In genomic region chr19:6932018-6932417, GRCm38 (mm10) we compare ENCODE assay signal across 22 mouse cellular contexts. TPM values are rescaled to one million over a fixed set of nuclear protein-coding genes. Genes with fewer than 3 reads are reported as not detected.
"Had no signal": no experiment of that assay in that cellular context is flagged by ENCODE, and none has a peak within 500 bp of the region (broad histone marks: within the 10 kb centered on the region; RNA-seq: fewer than 3 reads in every experiment).

No protein-coding gene starts in this region.

- H3K4me2 ChIP-seq: lung, embryonic 14.5 days; midbrain, embryonic 12.5 days; neural tube, embryonic 13.5 days; neural tube, embryonic 15.5 days had no signal

- H3K27ac ChIP-seq: midbrain, embryonic 10.5 days; midbrain, embryonic 12.5 days; neural tube, embryonic 13.5 days; neural tube, embryonic 15.5 days had no signal

- ATAC-seq: midbrain, embryonic 16.5 days had no signal

- H3K9ac ChIP-seq: lung, embryonic 14.5 days; midbrain, embryonic 12.5 days; neural tube, embryonic 13.5 days; neural tube, embryonic 15.5 days had no signal

- DNase-seq: lung, adult 18-20 months; lung, embryonic 14.5 days; lung, postnatal 10 days; lung, postnatal 4 days; midbrain, embryonic 14.5 days; retina, postnatal 1 day; right cerebral cortex, adult 18-20 months; right cerebral cortex, postnatal 25 days; right cerebral cortex, postnatal 4 days; spleen, adult 18-20 months; thymus, adult 18-20 months; thymus, postnatal 14 days; thymus, postnatal 36 days had no signal

- H3K4me3 ChIP-seq: midbrain, embryonic 10.5 days; midbrain, embryonic 12.5 days; myocyte; neural tube, embryonic 13.5 days; neural tube, embryonic 15.5 days had no signal

- H3K9me3 ChIP-seq: midbrain, embryonic 10.5 days; midbrain, embryonic 12.5 days; neural tube, embryonic 13.5 days; neural tube, embryonic 15.5 days had no signal

- H3K36me3 ChIP-seq: midbrain, embryonic 10.5 days; midbrain, embryonic 12.5 days; neural tube, embryonic 13.5 days; neural tube, embryonic 15.5 days had no signal

RNA-seq across cellular contexts. Expression of gene Kcnk4, which starts 2.3 kb away (rescaled TPM):
- total RNA-seq: megakaryocyte-erythroid progenitor cell, adult 5-6 weeks had no signal
- polyA plus RNA-seq: small intestine, adult 2 months had no signal

RNA-seq across cellular contexts. Expression of gene Catsperz, which starts 6.8 kb away (rescaled TPM):
- total RNA-seq: megakaryocyte, adult 5-6 weeks; megakaryocyte-erythroid progenitor cell, adult 5-6 weeks had no signal
- polyA plus RNA-seq: small intestine, adult 2 months had no signal
